Mouse (Mus musculus): ENCODE measurements around the gene Pak1ip1. TPM values are rescaled to one million over a fixed set of nuclear protein-coding genes. Genes with fewer than 3 reads are reported as not detected.
"Not testable (repeated sequence)": the region's sequence is repeated elsewhere in the genome, so short reads cannot be mapped to it uniquely, and the experiment has no call there.

The Pak1ip1 gene
- polyA plus RNA-seq, 1 experiment from 2014 or later, result 62.6 TPM

- Histone ChIP-seq H3K9me3 (ENCODE audit: low read length) (no peaks in the 10 kb centered on the region), H3K27ac (ENCODE audit: low read length) (no peak overlapping the region), H3K4me3 (ENCODE audit: low read depth, low read length) (no peak overlapping the region), H3K4me2 (replicated peaks; ENCODE audit: low read depth, low read length) (no peak overlapping the region), H3K27me3 (replicated peaks; ENCODE audit: insufficient read depth, low read length) (no peaks in the 10 kb centered on the region), H3K9ac (replicated peaks; ENCODE audit: low read depth) (no peak overlapping the region), H3K36me3 (ENCODE audit: insufficient read depth, low read length) (no peaks in the 10 kb centered on the region), H3K4me1 (ENCODE audit: insufficient read depth, low read depth, low read length) (no peaks in the 10 kb centered on the region)
- peak; percentile 58 for TF ChIP-seq CTCF (IDR thresholded peaks at IDR 0.05)
- TF ChIP-seq EP300 (IDR thresholded peaks at IDR 0.05), result no peak
- peak; percentile 35; the same call in 1 of the 2 replicates for ATAC-seq
- peak; percentile 57 for DNase-seq (ENCODE audit: low spot score)
- 26% methylated on average over 2 of the region's 2 CpGs for WGBS
These were observed 21.5 kb upstream of the Pak1ip1 start for GRCm38 (mm10) chr13:40979321-40979720.

DNA sequence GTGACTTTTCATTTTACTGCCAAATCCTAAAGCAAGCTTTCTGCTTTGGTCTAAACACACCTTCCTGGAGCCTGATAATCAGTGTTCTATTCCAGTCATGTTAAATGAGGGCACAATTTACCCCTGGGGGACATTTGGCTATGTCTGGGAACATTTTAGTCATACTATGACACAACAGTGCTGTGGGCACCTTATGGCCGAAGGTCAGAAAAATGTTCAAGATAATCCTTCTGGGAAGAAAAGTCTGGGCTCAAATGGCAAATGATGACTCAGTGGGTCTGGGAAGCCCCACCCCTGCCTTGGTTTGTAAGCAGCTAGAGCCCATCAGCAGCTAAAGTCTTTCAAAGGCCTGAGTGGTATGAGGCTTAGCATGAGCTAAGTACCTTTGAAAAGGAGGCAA, 18.1 kb upstream of the Pak1ip1 start:
- no peak for DNase-seq (ENCODE audit: low spot score)
- no peak for ATAC-seq
- Histone ChIP-seq H3K36me3 (ENCODE audit: insufficient read depth, low read length) (no peaks in the 10 kb centered on the region), H3K9ac (replicated peaks; ENCODE audit: low read depth) (no peak overlapping the region), H3K27me3 (replicated peaks; ENCODE audit: insufficient read depth, low read length) (no peaks in the 10 kb centered on the region), H3K27ac (ENCODE audit: low read length) (no peak overlapping the region), H3K9me3 (ENCODE audit: low read length) (no peaks in the 10 kb centered on the region), H3K4me3 (ENCODE audit: low read depth, low read length) (no peak overlapping the region), H3K4me2 (replicated peaks; ENCODE audit: low read depth, low read length) (no peak overlapping the region), H3K4me1 (ENCODE audit: insufficient read depth, low read depth, low read length) (no peaks in the 10 kb centered on the region)
- TF ChIP-seq EP300 (IDR thresholded peaks at IDR 0.05) (no peak), CTCF (IDR thresholded peaks at IDR 0.05) (no peak)
- 87% methylated on average over 1 of the region's 1 CpGs for WGBS

DNA sequence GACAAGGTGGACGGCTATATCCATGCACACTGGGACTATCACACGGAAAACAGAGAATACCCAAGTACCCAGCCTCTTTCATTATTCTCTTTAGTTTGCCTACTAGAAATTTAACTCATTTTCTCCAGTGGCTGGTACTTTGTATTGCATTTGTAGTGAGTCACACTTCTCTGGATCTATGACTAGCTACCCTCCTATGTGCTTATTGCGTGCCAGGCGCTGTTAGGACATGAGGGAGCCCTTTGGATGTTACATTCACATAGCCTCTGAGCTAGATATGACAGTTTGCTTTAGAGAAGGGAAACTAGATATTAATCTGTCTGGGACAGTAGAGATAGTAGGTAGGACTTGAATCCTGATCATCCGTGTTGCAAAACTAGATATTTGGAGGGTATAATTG, 14.7 kb upstream of the Pak1ip1 start:
- no peak for TF ChIP-seq CTCF (IDR thresholded peaks at IDR 0.05)
- Histone ChIP-seq H3K4me1 (ENCODE audit: insufficient read depth, low read depth, low read length) (no peaks in the 10 kb centered on the region), H3K36me3 (ENCODE audit: insufficient read depth, low read length) (no peaks in the 10 kb centered on the region), H3K27ac (ENCODE audit: low read length) (no peak overlapping the region), H3K4me3 (ENCODE audit: low read depth, low read length) (no peak overlapping the region), H3K9ac (replicated peaks; ENCODE audit: low read depth) (no peak overlapping the region), H3K4me2 (replicated peaks; ENCODE audit: low read depth, low read length) (no peak overlapping the region), H3K9me3 (ENCODE audit: low read length) (no peaks in the 10 kb centered on the region), H3K27me3 (replicated peaks; ENCODE audit: insufficient read depth, low read length) (no peaks in the 10 kb centered on the region)
- DNase-seq (ENCODE audit: low spot score) (no peak), ATAC-seq (no peak)
- 91% methylated on average over 5 of the region's 5 CpGs for WGBS

- H3K4me3 ChIP-seq (ENCODE audit: low read depth, low read length); H3K36me3 ChIP-seq (ENCODE audit: insufficient read depth, low read length); DNase-seq (ENCODE audit: low spot score); H3K27ac ChIP-seq (ENCODE audit: low read length); H3K4me2 ChIP-seq (replicated peaks; ENCODE audit: low read depth, low read length); H3K4me1 ChIP-seq (ENCODE audit: insufficient read depth, low read depth, low read length); H3K27me3 ChIP-seq (replicated peaks; ENCODE audit: insufficient read depth, low read length); ATAC-seq; H3K9me3 ChIP-seq (ENCODE audit: low read length); H3K9ac ChIP-seq (replicated peaks; ENCODE audit: low read depth): not testable (repeated sequence)
- WGBS, result 63% methylated on average over 4 of the region's 4 CpGs
These were observed 13.1 kb upstream of the Pak1ip1 start for GRCm38 (mm10) chr13:40987608-40988303.

GRCm38 (mm10) chr13:40988418-40988817, 12.4 kb upstream of the Pak1ip1 start:
- no peaks in the 10 kb centered on the region for H3K36me3 ChIP-seq (ENCODE audit: insufficient read depth, low read length)
- no peak for DNase-seq (ENCODE audit: low spot score)
- no peak overlapping the region for H3K4me2 ChIP-seq (replicated peaks; ENCODE audit: low read depth, low read length)
- TF ChIP-seq CTCF (IDR thresholded peaks at IDR 0.05) (no peak), EP300 (IDR thresholded peaks at IDR 0.05) (no peak)
- 72% methylated on average over 2 of the region's 2 CpGs for WGBS
- H3K9ac ChIP-seq (replicated peaks; ENCODE audit: low read depth), result no peak overlapping the region
- no peaks in the 10 kb centered on the region for H3K27me3 ChIP-seq (replicated peaks; ENCODE audit: insufficient read depth, low read length)
- H3K4me1 ChIP-seq (ENCODE audit: insufficient read depth, low read depth, low read length), result no peaks in the 10 kb centered on the region
- no peak overlapping the region for H3K27ac ChIP-seq (ENCODE audit: low read length)
- no peak for ATAC-seq
- H3K4me3 ChIP-seq (ENCODE audit: low read depth, low read length), result no peak overlapping the region
- H3K9me3 ChIP-seq (ENCODE audit: low read length), result no peaks in the 10 kb centered on the region

DNA sequence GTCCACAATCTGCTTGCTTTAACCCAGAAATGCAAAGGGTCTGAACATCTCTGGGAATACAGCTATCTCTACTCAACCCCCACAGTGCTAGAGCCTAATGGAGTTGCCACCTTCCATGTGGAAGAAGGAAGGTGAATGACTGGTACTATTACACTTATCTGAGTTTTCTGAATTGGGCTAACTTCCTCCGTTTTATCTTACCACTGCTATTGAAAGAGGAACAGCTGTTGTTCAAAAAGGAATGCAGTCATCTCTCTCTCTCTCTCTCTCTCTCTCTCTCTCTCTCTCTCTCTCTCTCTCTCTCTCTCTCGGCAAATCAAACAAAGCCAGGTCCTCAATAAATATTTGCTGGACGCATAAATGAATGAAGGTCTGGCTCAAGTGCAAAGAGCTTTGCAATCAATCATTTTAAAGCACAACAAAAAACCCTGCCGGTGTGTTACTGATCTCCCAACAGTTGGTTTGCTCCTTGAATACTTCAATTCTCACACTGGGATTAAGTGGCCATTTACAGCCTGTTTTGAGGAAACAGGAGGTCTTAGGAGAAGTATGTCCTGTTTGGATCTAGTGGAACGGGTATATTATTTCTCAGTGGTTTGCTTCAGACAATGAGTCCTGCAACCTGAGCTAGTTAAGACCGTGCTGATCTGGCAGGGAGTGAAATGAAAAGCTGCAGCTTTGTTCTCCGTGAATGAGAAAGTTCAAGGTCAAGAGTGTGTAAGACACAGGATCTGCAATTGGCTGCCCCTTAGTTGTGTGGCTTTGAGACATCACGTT, 6.1 kb upstream of the Pak1ip1 start:
- no peak; the same call in 1 of the 2 replicates for ATAC-seq
- no peaks in the 10 kb centered on the region for H3K27me3 ChIP-seq (replicated peaks; ENCODE audit: insufficient read depth, low read length)
- DNase-seq (ENCODE audit: low spot score), result peak; percentile 10
- no peak overlapping the region for H3K4me3 ChIP-seq (ENCODE audit: low read depth, low read length)
- no peaks in the 10 kb centered on the region for H3K4me1 ChIP-seq (ENCODE audit: insufficient read depth, low read depth, low read length)
- H3K4me2 ChIP-seq (replicated peaks; ENCODE audit: low read depth, low read length), result no peak overlapping the region
- no peak overlapping the region for H3K27ac ChIP-seq (ENCODE audit: low read length)
- TF ChIP-seq EP300 (IDR thresholded peaks at IDR 0.05) (no peak), CTCF (IDR thresholded peaks at IDR 0.05) (no peak)
- H3K36me3 ChIP-seq (ENCODE audit: insufficient read depth, low read length), result no peaks in the 10 kb centered on the region
- no peaks in the 10 kb centered on the region for H3K9me3 ChIP-seq (ENCODE audit: low read length)
- no peak overlapping the region for H3K9ac ChIP-seq (replicated peaks; ENCODE audit: low read depth)
- 10% methylated on average over 8 of the region's 8 CpGs for whole genome bisulfite sequencing

DNA sequence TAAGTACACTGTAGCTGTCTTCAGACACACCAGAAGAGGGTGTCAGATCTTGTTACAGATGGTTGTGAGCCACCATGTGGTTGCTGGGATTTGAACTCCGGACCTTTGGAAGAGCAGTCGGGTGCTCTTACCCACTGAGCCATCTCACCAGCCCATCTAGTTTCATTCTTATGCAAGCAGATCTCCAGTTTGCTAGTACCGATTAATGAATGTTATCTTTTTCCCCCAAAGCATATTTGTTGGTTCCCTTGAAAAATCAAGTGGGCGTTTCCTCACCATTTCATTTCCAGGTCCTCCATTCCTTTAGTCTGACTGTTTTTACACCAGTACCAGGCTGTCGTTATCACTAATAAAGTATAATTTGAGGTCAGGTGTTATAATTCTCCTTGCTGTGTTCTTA, 2.3 kb upstream of the Pak1ip1 start:
- not testable (repeated sequence) for H3K4me2 ChIP-seq (replicated peaks; ENCODE audit: low read depth, low read length); H3K36me3 ChIP-seq (ENCODE audit: insufficient read depth, low read length); H3K4me3 ChIP-seq (ENCODE audit: low read depth, low read length); H3K9me3 ChIP-seq (ENCODE audit: low read length); H3K4me1 ChIP-seq (ENCODE audit: insufficient read depth, low read depth, low read length); H3K9ac ChIP-seq (replicated peaks; ENCODE audit: low read depth); DNase-seq (ENCODE audit: low spot score); ATAC-seq; H3K27ac ChIP-seq (ENCODE audit: low read length); H3K27me3 ChIP-seq (replicated peaks; ENCODE audit: insufficient read depth, low read length)
- 86% methylated on average over 5 of the region's 5 CpGs for WGBS

Measured in lung, postnatal 0 days (tissue).